Mouse (Mus musculus): ENCODE data around the gene Rps3a1.

The Rps3a1 gene

GRCm38 (mm10) chr3:86142263-86142933, at the start of gene Rps3a1:
Gene Rps3a1, minus strand, starts transcription at chr3:86142702.
- peak; percentile 99 for DNase-seq

DNA sequence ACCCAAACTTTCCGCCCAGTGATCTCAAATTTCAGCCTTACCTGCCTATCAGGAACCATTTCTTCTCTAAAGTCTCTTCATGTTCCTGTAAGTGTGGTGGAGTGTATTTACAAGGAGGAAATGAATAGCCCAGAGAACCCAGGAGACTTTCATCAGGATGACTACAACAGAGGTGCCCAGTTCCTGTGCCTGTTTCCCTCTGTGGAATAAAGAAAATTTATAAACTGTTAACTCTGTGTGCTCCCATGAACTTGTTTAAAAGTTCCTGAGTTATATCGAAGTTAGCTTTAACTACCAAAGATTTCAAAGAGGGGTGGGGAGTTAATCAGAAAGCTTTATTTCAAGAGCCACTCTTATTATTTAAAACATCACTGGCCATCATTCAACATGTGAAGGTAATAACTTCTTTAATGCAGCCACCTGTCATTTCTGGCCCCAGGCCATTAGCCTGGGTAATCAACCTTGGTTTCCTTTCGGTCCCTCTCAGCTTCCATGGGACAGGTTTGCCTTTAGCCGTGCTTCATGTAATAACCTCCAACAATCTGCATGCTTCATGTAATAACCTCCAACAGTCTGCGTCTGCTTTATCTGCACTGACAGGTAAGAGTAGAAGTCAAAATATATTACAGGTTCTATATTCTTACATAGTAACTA, 45.4 kb upstream of the Rps3a1 start:
- DNase-seq = no peak

DNA sequence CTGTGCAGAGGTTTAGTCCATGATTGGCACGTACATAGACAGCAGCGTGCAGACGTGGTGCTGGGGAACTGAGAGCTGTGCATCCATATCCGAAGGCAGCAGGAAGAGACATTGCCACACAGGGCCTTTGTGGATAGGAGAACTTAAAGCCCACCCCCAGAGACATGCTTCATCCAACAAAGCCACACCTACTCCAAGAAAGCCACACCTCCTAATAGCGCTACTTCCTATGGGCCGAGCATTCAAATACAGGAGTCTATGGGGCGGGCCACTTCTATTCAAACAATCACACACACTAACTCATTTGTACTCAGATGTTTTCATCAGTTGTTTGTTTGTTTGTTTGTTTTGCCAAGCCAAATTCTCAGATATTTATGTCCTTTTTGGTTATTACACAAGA, 42.0 kb upstream of the Rps3a1 start:
- no peak for DNase-seq

DNA sequence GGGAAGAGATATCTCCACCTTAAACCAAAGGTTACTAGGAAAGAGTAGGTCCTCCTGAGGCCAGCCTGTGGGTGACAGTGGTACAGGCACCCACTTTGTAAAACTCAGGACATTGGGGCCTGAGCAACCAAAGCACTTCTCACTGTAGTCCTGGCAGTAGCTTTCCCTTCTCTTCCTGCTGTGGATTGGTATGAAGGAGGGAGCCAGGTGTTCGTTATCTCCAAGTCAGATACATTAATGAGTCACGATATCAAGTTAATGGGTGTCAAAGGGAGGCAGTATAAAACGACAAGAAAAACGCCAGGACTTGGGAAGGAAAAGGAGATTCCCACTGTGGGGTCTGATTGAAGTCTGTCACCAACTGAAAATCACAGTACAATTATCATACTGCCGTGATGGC, 38.6 kb upstream of the Rps3a1 start:
- no peak for DNase-seq

DNA sequence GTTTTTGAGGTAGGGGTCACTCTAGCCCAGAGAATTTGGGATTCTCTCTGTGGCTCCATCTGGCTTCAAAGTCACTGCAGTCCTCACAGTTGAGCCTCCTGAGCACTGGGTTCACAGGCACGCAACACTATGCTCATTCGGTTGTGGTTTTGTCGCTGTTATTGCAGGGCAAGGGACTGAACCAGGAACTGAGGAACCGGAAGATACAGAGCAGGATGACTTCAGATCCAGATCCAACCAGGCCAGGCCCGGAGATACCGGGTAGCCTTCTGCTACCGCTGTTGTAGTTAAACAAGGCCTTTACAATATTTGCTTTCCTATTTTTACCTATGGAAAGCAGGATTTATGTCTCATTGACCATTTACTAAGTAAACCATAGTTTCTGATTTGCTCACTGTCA, 37.2 kb upstream of the Rps3a1 start:
- DNase-seq = no peak

- no peak for DNase-seq
Measured at GRCm38 (mm10) chr3:86168841-86169425, 26.4 kb upstream of the Rps3a1 start.

DNA sequence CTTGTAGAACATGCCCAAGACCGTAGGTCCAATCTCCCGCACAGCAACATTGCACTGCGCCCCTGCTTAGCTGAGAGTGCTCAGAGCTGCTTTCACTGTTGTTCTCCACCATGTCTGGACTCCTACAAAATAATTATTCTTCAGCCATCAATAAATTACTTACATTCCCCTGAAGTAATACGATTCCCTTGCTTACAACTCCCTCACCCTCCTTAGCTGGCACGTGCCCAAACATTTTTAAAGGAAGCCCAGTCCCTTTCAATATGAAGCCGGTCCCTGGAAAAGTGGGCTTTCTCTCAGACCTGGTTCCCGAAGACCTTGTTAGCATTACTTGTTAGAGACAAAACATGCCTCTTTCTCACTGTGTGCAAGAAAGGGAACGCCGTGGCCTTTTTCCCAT, 7.0 kb upstream of the Rps3a1 start:
- no peak for DNase-seq

GRCm38 (mm10) chr3:86149063-86149462, 6.6 kb upstream of the Rps3a1 start:
- DNase-seq = no peak

GRCm38 (mm10) chr3:86143343-86143742, 841 bp upstream of the Rps3a1 start:
- DNase-seq = peak; percentile 14

DNA sequence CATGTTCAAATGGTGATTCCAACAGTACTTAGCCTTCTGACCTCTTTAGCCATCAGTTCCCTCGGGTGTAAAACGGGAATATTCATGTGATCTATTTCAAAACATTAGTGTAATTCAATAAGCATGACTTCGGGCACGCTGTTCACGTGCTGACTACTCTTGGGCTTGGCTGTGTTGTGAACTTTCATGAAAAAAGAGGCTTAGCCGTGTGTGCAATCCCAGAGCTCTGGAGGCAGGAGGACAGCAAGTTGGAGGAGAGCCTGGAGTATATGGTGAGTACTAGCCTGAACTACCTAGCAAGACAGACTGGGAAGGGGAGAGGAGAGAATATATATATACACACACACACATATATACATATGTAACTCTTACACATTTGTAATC, 424 bp upstream of the Rps3a1 start:
- DNase-seq = no peak

DNA sequence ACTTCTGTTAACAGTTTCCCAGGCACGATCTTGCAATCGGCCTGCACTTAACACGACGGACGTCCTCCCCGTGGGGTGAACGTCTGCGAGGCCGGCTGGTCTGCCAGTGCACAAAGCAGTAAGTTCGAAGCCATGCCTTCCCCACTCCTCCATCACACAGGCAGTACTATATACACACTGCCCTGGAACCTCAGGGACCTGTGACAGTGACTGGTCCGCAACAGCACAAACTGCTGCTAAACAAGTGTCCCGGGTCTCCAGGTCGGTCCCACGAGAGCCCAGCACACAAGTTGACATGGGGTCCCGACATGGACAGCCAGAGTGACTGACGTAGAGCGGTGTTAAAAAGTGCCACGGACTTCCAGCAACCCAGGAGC, 628 bp downstream of the Rps3a1 start:
- DNase-seq = peak; percentile 16

GRCm38 (mm10) chr3:86141366-86141765, 1.1 kb downstream of the Rps3a1 start:
- no peak for DNase-seq

- no peak for DNase-seq
Measured at GRCm38 (mm10) chr3:86139660-86140059, 2.8 kb downstream of the Rps3a1 start.

DNA sequence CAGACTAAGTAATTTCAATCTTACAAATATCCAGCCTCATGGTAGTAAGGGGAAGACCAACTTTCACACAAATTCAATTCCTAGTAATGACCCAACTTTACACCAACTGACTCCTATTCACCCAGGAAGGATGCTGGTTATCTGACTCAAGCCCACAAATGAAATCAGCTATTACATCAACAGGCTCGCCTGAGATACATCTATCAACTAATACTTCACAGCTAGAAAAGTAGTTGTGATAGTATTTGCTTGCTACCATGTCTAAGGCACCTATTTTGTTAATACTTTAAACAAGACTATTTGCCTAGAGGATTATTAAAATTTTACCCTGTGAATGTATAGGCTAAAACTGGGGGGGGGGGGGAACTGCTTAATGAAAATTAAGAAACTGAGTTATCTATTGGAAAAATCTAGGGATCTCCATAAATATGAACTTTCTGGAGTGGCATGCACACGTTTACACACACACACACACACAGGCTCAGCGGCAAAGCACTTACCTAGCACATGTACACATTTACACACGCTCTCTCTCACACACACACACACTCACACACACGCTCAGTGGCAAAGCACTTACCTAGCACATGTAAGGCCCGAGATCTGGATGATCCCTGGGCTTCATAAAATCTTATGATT, 5.4 kb downstream of the Rps3a1 start:
- no peak for DNase-seq

DNA sequence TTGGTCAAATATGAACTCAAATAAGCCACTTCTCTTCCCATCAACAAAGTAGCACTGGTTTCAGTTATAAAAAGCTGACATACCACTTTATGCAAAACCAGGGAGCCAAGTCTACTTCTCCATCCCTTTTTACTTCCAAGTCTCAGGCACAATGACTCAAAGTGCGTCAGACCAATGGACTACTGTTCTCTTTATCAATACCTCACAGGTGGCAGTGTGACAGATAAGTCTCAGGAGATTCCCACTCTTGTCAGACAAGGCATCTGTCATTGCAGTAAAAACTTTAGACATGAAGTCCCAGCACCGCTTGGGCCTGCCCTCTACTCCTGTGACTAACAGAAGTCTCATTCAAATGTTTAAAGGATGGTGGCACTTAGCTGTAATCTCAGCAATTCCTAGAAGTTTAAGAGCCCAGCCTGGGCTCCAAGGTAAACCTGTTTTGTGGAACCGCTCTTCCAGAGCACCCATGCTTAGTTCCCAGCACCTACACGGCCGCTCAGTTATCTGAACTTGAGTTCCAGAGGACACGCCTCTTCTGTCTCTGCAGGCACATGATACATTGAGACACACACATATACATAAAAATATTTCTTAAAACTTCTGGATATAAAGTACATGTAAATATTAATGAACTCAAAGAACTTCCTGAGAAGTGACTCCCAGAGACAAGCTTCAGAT, 6.5 kb downstream of the Rps3a1 start:
- no peak for DNase-seq

- DNase-seq = no peak
Measured at GRCm38 (mm10) chr3:86134939-86135638, 7.4 kb downstream of the Rps3a1 start.

DNA sequence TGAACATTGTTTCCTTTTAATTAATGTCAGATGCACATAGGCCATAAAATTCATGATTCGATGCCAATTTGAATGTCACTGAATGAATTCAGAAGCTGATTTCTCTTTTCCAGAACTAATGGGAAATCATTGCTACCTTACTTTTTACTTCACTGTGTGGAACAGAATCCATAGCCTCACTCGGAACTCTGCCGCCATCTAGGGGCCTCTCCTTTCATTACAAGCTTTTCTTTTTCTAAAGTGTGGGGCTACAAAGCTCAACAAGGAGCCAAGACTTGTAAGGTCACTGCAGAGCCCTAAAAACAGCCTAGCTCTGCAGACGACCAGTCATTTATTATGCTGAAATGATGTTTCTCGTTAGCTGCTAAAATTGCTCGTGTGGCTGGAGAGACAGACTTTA, 12.7 kb downstream of the Rps3a1 start:
- peak; percentile 64 for DNase-seq

- DNase-seq = no peak
Measured at GRCm38 (mm10) chr3:86123251-86123746, 19.2 kb downstream of the Rps3a1 start.

- no peak for DNase-seq
Measured at GRCm38 (mm10) chr3:86122156-86122555, 20.3 kb downstream of the Rps3a1 start.

DNA sequence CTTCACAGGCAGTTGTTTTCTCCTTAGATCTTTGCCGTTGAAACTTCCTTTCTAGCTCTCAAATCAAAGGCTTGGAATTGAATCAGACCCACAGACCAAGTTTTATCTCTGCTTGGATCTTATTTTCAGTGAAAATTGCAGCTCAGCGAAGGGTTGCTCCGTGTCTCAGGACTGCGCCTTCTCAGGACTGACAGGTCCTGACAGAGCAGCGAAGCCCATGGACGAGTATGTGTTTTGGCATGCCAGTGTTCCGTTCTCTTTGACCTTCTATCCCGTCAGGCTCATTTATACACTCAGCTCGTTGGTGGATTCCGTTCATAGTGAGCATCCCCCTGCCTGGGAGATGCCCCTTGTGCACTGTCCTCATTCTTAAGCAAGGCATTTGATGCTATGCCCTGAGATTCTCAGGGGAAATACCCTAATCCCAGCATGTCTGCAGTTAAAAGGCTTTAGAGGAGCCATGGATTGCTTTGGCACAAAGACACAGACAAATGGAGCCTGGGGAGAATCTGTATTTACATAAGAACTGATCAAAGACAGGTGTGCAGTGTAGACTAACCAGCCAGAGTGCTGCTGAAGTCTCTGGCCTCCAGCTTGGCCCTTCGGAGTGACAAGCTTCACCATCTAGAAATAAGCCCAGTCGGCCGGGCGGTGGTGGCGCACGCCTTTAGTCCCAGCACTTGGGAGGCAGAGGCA, 23.1 kb downstream of the Rps3a1 start:
- DNase-seq = no peak

DNA sequence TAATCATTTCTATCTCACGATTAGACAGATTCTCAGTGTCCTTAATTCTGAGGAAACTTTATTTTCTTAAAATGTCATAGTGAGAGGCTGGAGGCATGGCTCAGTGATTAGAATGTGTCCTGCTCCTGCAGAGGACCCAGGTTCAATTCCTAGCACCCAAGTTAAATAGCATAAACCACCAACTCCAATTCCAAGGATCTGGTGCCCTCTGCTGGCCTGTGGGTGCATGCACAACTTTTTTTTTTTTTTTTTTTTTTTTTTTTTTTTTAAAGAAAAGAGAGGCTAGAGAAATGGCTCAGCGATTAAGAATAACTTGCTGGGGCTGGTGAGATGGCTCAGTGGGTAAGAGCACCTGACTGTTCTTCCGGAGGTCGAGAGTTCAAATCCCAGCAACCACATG, 25.6 kb downstream of the Rps3a1 start:
- no peak for DNase-seq

All from cerebellum, adult 8-10 months (tissue).